Mouse (Mus musculus) spleen, adult 2 months (tissue): ENCODE measurements around the gene Robo2. TPM values are rescaled to one million over a fixed set of nuclear protein-coding genes. Genes with fewer than 3 reads are reported as not detected.

Experiments used
- DNase-seq, 2 experiments: peaks; one replicate each; pipeline versions ENCODE4 v3.0.0 to v3.0.0-alpha.2; 2012 to 2021; ENCODE audit warnings: low spot score in 2 of 2, low read depth in 1 of 2
- H3K27ac ChIP-seq: fragments of 200-500 bp; 2 replicates; pipeline ENCODE4 v1.5.1; 2012; ENCODE audit warnings: low read length, inconsistent platforms; ENCODE audit not compliant: insufficient read depth
- H3K27me3 ChIP-seq: fragments of 200-500 bp; 2 replicates; pipeline ENCODE4 v1.6.1; 2012; ENCODE audit warnings: mild to moderate bottlenecking, moderate library complexity, low read length, inconsistent platforms; ENCODE audit not compliant: control insufficient read depth, insufficient read depth
- H3K36me3 ChIP-seq: fragments of 200-500 bp; 2 replicates; pipeline ENCODE4 v1.6.1; 2012; ENCODE audit warnings: mild to moderate bottlenecking, low read length, inconsistent platforms; ENCODE audit not compliant: control insufficient read depth, insufficient read depth
- H3K4me1 ChIP-seq: fragments of 200-500 bp; 2 replicates; pipeline ENCODE4 v1.6.1; 2011; ENCODE audit warnings: inconsistent platforms; ENCODE audit not compliant: control insufficient read depth, insufficient read depth, insufficient read length
- H3K4me3 ChIP-seq: fragments of 200-500 bp; 2 replicates; pipeline ENCODE4 v1.5.1; 2011; ENCODE audit warnings: mild to moderate bottlenecking, inconsistent platforms; ENCODE audit not compliant: insufficient read depth, insufficient read length; ENCODE audit errors: extremely low read depth
- CTCF ChIP-seq: fragments of 200-500 bp; IDR thresholded peaks from 2 replicates; pipeline ENCODE4 v1.5.1; 2011; ENCODE audit warnings: mild to moderate bottlenecking, inconsistent platforms; ENCODE audit not compliant: insufficient read depth, insufficient read length, insufficient replicate concordance; ENCODE audit errors: extremely low read depth
- POLR2A ChIP-seq: fragments of 200-500 bp; IDR thresholded peaks from 2 replicates; pipeline ENCODE4 v1.6.1; 2011; ENCODE audit warnings: low read depth, low read length, inconsistent platforms
- WGBS: fragments of 180-500 bp; shearing (Covaris S2); methylation state at CpG from one replicate; pipeline ENCODE4 v1.1.7; 2018; 5-methylcytosine and 5-hydroxymethylcytosine counted together
- polyA plus RNA-seq: library from polyadenylated mRNA; depleted of rRNA; stranded (reverse); fragments of >200 nt; gene quantifications from 2 replicates; pipeline ENCODE4 v1.2.3, GENCODE M21; 2012

Gene Robo2
- polyA plus RNA-seq, 1 experiment, result 5.2 TPM

DNA sequence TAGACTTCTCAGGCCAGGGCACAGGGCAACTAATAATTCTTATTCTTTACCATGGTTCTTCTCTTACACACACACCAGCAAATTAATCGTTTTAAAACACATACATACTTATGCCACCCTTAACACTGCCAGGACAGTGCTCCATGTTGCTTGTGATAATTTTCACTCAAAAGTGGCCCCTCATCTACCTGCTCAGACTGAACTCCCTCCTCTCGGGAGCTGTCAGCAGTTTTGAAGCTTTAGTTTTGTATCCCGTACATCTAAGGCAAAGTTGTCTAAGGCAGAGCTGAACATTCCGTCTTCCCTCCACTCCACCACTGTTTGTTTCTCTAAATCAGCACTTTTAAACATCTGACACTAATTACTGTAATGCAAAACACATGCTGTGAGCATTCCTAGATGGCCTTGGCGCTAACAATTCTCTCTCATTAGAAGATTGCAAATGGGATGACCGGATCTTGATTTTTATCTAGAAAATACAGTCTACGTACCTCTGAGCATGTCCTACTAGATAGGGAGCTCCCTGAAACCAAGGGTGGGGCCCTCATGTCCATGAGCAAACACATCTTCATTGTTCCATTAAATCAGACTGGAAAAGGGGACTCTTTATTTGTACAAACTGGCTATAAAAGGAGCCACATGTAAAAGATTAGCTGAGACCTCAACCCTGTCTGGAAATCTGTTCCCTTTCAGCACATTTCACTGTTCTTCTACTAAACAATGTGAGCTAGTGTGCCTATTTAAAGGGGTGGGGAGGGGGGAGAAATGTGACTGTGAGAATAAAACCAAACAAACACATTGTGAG is 318.4 kb downstream of the Robo2 start:
- H3K4me3 ChIP-seq, result no peak overlapping the region
- no peak overlapping the region for H3K27ac ChIP-seq
- no peak for DNase-seq
- H3K27me3 ChIP-seq, result no peaks in the 10 kb centered on the region
- H3K36me3 ChIP-seq, result no peaks in the 10 kb centered on the region
- no peaks in the 10 kb centered on the region for H3K4me1 ChIP-seq
- WGBS, result 85% methylated on average over 7 of the region's 7 CpGs
- TF ChIP-seq CTCF (no peak), POLR2A (no peak)

DNA sequence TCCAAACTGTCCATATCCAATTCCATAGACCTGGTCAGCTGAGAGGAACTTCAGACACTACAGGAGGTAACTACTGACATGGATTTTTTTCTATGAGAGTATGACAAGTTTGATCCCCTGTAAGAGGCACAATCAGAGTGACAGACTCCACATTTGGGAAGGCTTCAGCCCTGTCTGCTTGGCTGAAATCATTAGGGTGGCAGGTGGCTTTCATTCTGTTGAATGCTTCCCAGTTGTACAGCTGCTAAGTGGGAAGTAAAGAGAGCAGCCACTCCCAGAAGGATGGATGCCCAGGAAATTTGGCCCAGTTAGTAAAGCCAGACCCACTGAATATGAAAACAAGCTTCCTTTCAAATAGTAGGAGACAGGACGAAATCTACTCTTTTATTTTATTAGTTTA is 321.7 kb downstream of the Robo2 start:
- WGBS, result 80% methylated on average over 1 of the region's 1 CpGs
- DNase-seq, result no peak
- no peak overlapping the region for H3K27ac ChIP-seq
- no peaks in the 10 kb centered on the region for H3K27me3 ChIP-seq
- TF ChIP-seq POLR2A (no peak), CTCF (no peak)
- no peaks in the 10 kb centered on the region for H3K36me3 ChIP-seq
- H3K4me1 ChIP-seq, result no peaks in the 10 kb centered on the region
- no peak overlapping the region for H3K4me3 ChIP-seq

DNA sequence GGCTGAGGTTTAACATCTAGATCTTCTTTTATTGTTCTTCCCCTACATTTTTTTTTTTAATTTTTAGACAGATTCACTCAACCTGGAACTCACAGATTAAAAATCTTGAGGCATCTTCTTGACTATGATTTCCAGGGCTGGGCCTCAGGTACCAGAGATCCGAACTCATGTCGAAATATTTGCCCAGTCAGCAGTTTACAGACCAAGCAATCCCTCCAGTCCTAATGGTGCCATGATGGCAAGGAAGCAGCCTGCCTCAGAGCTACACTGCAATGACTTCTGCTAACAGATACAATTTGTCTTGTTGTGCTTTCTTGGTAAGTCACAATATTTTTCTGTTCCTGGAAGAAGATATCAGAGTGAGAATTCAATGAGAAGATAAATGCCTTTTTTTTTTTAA is 327.4 kb downstream of the Robo2 start:
- 83% methylated on average over 2 of the region's 2 CpGs for WGBS
- Histone ChIP-seq H3K4me1 (no peaks in the 10 kb centered on the region), H3K4me3 (no peak overlapping the region), H3K27me3 (no peaks in the 10 kb centered on the region), H3K36me3 (no peaks in the 10 kb centered on the region), H3K27ac (no peak overlapping the region)
- TF ChIP-seq CTCF, result no peak
- TF ChIP-seq POLR2A, result no peak
- DNase-seq, result no peak

DNA sequence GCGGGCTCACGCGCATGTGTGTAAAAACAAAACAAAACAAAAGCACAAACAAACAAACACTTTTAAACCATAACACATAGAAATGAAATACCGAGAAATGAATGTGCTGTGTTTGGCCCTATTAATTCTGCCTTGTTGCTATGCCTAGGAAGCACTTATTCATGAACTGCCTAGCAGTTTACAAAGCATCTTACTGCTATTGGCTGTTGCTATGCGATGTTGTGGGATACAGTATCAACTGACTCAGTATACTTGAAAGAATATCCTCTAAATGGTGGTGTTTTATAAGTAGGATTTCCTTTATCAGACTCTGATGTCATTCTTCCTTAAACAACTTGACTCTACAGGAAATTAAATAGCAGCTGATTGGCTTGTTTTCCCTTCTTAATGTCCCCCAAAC is 339.0 kb downstream of the Robo2 start:
- H3K36me3 ChIP-seq, result no peaks in the 10 kb centered on the region
- no peak for TF ChIP-seq CTCF
- no peak for TF ChIP-seq POLR2A
- H3K27ac ChIP-seq, result no peak overlapping the region
- no peak overlapping the region for H3K4me3 ChIP-seq
- H3K4me1 ChIP-seq, result no peaks in the 10 kb centered on the region
- H3K27me3 ChIP-seq, result no peaks in the 10 kb centered on the region
- no peak for DNase-seq
- WGBS, result 92% methylated on average over 5 of the region's 5 CpGs

DNA sequence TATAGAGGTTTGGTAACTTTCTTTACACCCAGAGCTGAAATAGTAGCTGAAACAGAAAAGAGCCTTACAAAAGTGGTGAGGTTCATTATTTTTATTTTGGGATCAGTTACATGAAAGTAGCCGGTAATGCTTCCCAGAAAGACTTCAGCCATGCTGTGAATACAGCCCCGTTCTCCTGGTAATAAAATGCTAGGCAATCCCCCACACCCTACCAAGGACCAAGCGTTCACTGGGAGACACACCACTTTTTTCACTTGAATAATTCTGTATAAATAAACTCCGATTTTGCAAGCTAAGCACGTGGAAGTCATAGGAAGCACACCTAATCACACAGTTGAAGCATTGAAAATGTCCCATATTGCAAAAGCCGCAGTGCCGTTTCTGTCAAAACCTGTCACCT is 341.0 kb downstream of the Robo2 start:
- Histone ChIP-seq H3K36me3 (no peaks in the 10 kb centered on the region), H3K4me3 (no peak overlapping the region), H3K27ac (no peak overlapping the region), H3K27me3 (no peaks in the 10 kb centered on the region), H3K4me1 (no peaks in the 10 kb centered on the region)
- DNase-seq, result no peak
- WGBS, result 86% methylated on average over 7 of the region's 7 CpGs
- TF ChIP-seq POLR2A (no peak), CTCF (no peak)

DNA sequence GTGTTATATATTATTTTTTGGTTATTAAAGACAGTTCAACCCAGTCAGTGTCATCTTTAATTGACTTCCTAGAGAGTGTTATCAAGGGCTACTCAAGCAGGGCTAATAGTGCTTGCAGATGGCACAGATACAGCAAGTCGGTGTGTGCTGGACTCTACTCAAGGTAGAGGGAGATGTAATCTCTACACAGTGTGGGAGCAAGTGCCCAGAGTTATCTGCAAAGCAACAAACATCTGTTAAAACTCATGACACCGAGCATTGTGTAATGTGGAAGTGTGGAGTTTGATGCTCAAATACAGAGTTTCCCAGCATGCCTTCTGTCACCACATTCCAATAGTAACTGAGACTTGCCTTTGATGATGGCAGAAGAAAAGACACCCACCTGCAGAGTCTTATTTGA is 345.7 kb downstream of the Robo2 start:
- no peak overlapping the region for H3K4me3 ChIP-seq
- no peak for DNase-seq
- no peaks in the 10 kb centered on the region for H3K27me3 ChIP-seq
- H3K4me1 ChIP-seq, result no peaks in the 10 kb centered on the region
- no peaks in the 10 kb centered on the region for H3K36me3 ChIP-seq
- no peak overlapping the region for H3K27ac ChIP-seq
- 84% methylated on average over 2 of the region's 2 CpGs for WGBS
- TF ChIP-seq POLR2A, result no peak
- no peak for TF ChIP-seq CTCF

DNA sequence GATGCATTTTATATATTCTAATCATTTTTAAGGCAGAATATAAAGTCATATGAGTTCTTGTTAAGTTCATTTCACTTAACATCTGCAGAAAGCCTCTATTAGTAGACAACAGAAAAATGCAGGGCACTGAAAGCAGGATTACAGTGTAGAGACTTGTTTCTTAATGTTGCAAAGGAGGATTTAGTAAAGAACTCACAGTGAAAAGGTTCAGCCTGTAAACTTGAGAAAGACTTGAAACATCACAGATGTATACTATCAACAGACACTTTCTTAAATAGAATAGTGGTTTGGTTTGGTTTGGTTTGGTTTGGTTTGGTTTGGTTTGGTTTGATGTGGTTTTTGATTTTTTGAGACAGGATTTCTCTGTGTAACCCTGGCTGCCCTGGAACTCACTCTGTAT is 349.7 kb downstream of the Robo2 start:
- no peak overlapping the region for H3K27ac ChIP-seq
- no peaks in the 10 kb centered on the region for H3K36me3 ChIP-seq
- TF ChIP-seq POLR2A, result no peak
- TF ChIP-seq CTCF, result no peak
- no peak overlapping the region for H3K4me3 ChIP-seq
- no peaks in the 10 kb centered on the region for H3K27me3 ChIP-seq
- DNase-seq, result no peak
- H3K4me1 ChIP-seq, result no peaks in the 10 kb centered on the region
